Mouse (Mus musculus) hindbrain, embryonic 12.5 days (tissue): ENCODE measurements around the gene C130026I21Rik. TPM values are rescaled to one million over a fixed set of nuclear protein-coding genes. Genes with fewer than 3 reads are reported as not detected.
"Not testable (repeated sequence)": the region's sequence is repeated elsewhere in the genome, so short reads cannot be mapped to it uniquely, and the experiment has no call there.

Experiments used
- ATAC-seq: fragments of 200-750 bp; cut with Nextera tagmentation; 2 replicates; pipeline ENCODE4 v1.8.0; 2017; ENCODE audit warnings: moderate TSS enrichment; ENCODE audit not compliant: low FRiP score
- H3K27ac ChIP-seq: fragments of 300-500 bp; sonication (generic); 2 replicates; pipeline ENCODE4 v1.5.1; 2016; ENCODE audit warnings: mild to moderate bottlenecking
- H3K27me3 ChIP-seq: fragments of 300-500 bp; sonication (generic); 2 replicates; pipeline ENCODE4 v1.6.1; 2016; ENCODE audit warnings: mild to moderate bottlenecking
- H3K36me3 ChIP-seq: fragments of 300-500 bp; sonication (generic); 2 replicates; pipeline ENCODE4 v1.6.1; 2016; ENCODE audit warnings: mild to moderate bottlenecking
- H3K4me1 ChIP-seq: fragments of 300-500 bp; sonication (generic); 2 replicates; pipeline ENCODE4 v1.6.1; 2016
- H3K4me2 ChIP-seq: fragments of 300-500 bp; sonication (generic); replicated peaks from 2 replicates; pipeline ENCODE4 v1.6.1; 2016; ENCODE audit warnings: mild to moderate bottlenecking
- H3K4me3 ChIP-seq: fragments of 300-500 bp; sonication (generic); 2 replicates; pipeline ENCODE4 v1.5.1; 2016; ENCODE audit warnings: mild to moderate bottlenecking
- H3K9ac ChIP-seq: fragments of 300-500 bp; sonication (generic); 2 replicates; pipeline ENCODE4 v1.6.1; 2016; ENCODE audit warnings: mild to moderate bottlenecking, moderate library complexity
- H3K9me3 ChIP-seq: fragments of 300-500 bp; sonication (generic); replicated peaks from 2 replicates; pipeline ENCODE4 v1.6.1; 2016; ENCODE audit warnings: mild to moderate bottlenecking
- WGBS: fragments of 180-500 bp; shearing (Covaris S2); methylation state at CpG from one replicate; pipeline ENCODE4 v1.1.7; 2016; 5-methylcytosine and 5-hydroxymethylcytosine counted together
- polyA plus RNA-seq: library from polyadenylated mRNA; unstranded; fragments of >200 nt; fragmentation: Nextera tagmentation; extraction: Ambion mirVana; gene quantifications from 2 replicates; pipeline ENCODE4 v1.2.1, GENCODE M21; 2016

The C130026I21Rik gene
- polyA plus RNA-seq, 1 experiment from 2014 or later, result not detected

DNA sequence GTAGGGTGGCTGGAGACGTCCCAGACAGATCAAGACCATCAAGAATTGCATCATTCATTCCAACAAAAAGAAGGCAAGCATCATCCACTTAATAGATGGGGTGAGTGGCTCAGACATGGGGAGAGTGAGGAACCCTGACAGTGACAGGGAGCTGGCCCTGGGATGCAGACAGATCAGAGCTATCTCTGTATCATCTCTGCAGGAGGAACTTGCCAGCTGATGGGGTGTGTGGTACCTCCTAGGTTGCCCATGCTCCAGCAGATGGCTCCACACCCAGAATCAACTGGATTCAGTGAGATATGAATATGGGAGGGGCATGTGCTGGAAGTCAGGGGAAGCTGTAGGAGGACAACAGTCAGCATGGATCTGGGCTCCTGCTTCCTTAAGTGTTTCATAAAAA is 275.9 kb downstream of the C130026I21Rik start:
- WGBS, result no CpG with 5 or more reads among the region's 1 CpGs
- not testable (repeated sequence) for H3K9me3 ChIP-seq, H3K27ac ChIP-seq, H3K9ac ChIP-seq, H3K27me3 ChIP-seq, H3K4me2 ChIP-seq, H3K4me1 ChIP-seq, ATAC-seq, H3K36me3 ChIP-seq, H3K4me3 ChIP-seq

- not testable (repeated sequence) for H3K9ac ChIP-seq, H3K9me3 ChIP-seq, H3K27ac ChIP-seq, H3K4me3 ChIP-seq, H3K27me3 ChIP-seq, H3K4me2 ChIP-seq, H3K36me3 ChIP-seq, H3K4me1 ChIP-seq
- peak; percentile 73 for ATAC-seq
- 52% methylated on average over 2 of the region's 5 CpGs for WGBS
Observed at GRCm38 (mm10) chr1:84993688-84994319, 276.6 kb downstream of the C130026I21Rik start.

DNA sequence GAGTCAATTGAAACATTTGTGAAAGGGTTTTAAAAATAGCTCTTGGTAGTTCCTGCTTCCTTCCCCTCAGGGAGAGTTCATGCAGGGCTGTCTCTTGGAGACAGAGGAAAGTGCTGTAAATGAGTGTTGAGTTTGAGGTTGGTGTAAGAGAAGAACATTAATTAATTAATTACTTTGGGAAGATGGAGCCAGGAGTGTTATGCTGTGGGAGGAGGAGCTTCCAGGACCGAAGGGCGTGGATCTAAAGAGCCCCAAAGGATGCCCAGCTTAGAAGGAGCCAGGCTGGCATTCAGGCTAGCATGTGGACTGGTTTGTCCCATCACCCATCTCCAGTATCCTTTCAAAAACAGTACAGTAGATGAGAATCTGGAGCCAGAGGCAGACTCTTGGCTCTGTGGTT is 277.1 kb downstream of the C130026I21Rik start:
- H3K9ac ChIP-seq, H3K4me3 ChIP-seq, H3K36me3 ChIP-seq, H3K4me2 ChIP-seq, H3K27me3 ChIP-seq, H3K4me1 ChIP-seq, H3K9me3 ChIP-seq, H3K27ac ChIP-seq: not testable (repeated sequence)
- WGBS, result no CpG with 5 or more reads among the region's 2 CpGs
- ATAC-seq, result peak; percentile 50

DNA sequence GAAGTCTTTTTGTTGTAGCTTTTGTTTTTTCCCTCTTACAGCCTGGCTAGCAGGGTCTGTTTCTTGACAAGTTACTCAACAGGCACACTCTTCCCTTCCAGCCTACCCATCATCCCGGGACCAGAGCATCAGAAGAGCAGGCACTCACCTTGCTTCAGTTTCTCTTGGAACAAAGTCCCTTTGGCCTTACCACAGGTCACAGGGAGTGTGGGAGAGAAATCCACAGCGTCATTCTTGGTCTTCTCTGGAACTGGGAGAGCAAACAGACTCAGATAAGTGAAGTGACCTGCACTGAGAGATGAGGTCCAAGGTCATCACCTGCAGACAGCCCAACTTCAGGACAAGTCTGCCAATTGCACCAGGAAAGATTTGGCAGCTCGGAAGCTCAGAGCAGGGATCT is 277.5 kb downstream of the C130026I21Rik start:
- no CpG with 5 or more reads among the region's 3 CpGs for WGBS
- H3K9ac ChIP-seq, H3K36me3 ChIP-seq, H3K27me3 ChIP-seq, H3K4me3 ChIP-seq, H3K27ac ChIP-seq, H3K4me2 ChIP-seq, H3K4me1 ChIP-seq, H3K9me3 ChIP-seq: not testable (repeated sequence)
- ATAC-seq, result peak; percentile 54; the same call in 1 of the 2 replicates

- H3K27me3 ChIP-seq, ATAC-seq, H3K9me3 ChIP-seq, H3K9ac ChIP-seq, H3K27ac ChIP-seq, H3K4me1 ChIP-seq, H3K4me2 ChIP-seq, H3K4me3 ChIP-seq, H3K36me3 ChIP-seq: not testable (repeated sequence)
- 86% methylated on average over 8 of the region's 8 CpGs for WGBS
Observed at GRCm38 (mm10) chr1:84989044-84989443, 281.3 kb downstream of the C130026I21Rik start.

DNA sequence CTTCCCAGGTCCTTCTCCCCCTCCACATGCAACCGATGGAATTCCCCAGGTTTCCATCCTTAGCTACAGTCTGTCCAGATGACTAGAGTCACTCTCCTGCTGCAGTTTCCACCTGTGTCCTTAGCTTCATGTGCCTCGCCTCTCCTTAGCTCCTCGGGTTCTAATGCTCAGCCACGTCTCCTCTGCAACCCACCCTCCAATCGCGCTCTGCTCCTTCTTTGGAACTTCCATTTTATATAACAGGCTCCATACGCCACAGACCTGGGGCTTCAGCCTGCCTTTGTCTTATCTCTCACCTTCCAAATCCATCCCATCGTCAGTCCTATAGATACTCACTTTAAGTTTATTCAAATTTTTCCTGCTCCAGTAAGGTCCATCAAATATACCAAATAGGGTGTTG is 282.6 kb downstream of the C130026I21Rik start:
- not testable (repeated sequence) for H3K4me3 ChIP-seq, H3K36me3 ChIP-seq, H3K27ac ChIP-seq, H3K4me1 ChIP-seq, H3K9me3 ChIP-seq, H3K9ac ChIP-seq, ATAC-seq, H3K4me2 ChIP-seq, H3K27me3 ChIP-seq
- WGBS, result 81% methylated on average over 8 of the region's 8 CpGs

DNA sequence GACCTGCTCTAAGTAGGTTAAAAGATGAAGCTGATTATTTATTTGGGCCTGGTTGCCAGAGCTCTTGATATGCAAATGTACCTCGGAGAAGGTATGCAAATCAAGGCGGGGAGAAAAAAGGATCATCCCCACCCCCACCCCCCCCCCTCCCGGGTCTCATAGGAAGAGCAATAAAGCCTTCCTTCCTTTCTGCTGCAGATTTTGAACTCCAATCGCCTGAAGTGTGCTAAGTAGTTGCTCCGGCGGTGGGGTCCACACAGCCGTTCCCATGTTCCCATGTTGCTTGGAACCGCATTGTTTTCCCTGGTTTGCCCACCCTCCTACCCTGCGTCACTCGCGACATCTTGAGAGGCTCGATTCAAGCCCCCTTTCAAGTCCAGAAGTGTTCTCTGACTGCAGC is 308.6 kb downstream of the C130026I21Rik start:
- not testable (repeated sequence) for H3K36me3 ChIP-seq, H3K9ac ChIP-seq, H3K9me3 ChIP-seq, H3K4me1 ChIP-seq, H3K27me3 ChIP-seq, H3K27ac ChIP-seq, ATAC-seq
- Histone ChIP-seq H3K4me2 (peak overlapping the region; percentile 44), H3K4me3 (peak overlapping the region; percentile 20; the same call in 1 of the 2 replicates)
- WGBS, result 2% methylated on average over 12 of the region's 12 CpGs

DNA sequence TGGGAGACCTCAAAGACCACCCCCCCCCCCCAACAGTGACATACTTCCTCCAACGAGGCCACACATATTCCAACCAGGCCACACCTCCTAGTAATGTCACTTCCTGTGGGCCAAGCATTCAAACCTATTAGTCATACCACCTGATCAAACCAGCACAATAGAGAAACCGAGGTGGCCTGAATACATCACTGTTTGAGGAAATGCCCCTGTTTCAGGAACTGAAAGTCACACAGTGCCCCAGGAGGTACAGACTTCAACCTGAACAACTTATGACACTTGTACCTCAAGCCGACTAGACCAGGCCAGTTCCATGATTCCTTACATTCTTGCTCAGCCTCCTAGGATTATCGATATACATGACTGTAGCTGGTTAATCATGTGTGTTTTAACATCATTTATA is 312.7 kb downstream of the C130026I21Rik start:
- not testable (repeated sequence) for H3K27ac ChIP-seq, H3K4me1 ChIP-seq, H3K9ac ChIP-seq, H3K4me2 ChIP-seq, H3K36me3 ChIP-seq, ATAC-seq, H3K4me3 ChIP-seq, H3K27me3 ChIP-seq, H3K9me3 ChIP-seq
- 90% methylated on average over 4 of the region's 4 CpGs for WGBS

- not testable (repeated sequence) for H3K4me1 ChIP-seq, H3K4me3 ChIP-seq, H3K27ac ChIP-seq, H3K4me2 ChIP-seq, H3K9me3 ChIP-seq, H3K36me3 ChIP-seq, ATAC-seq, H3K9ac ChIP-seq, H3K27me3 ChIP-seq
- WGBS, result 88% methylated on average over 3 of the region's 3 CpGs
Observed at GRCm38 (mm10) chr1:84956771-84957170, 313.6 kb downstream of the C130026I21Rik start.

GRCm38 (mm10) chr1:84952456-84953181 is 317.7 kb downstream of the C130026I21Rik start:
- H3K36me3 ChIP-seq, result no peaks in the 10 kb centered on the region
- no peaks in the 10 kb centered on the region; the same call in 1 of the 2 replicates for H3K9me3 ChIP-seq
- no peak overlapping the region for H3K9ac ChIP-seq
- no peaks in the 10 kb centered on the region for H3K27me3 ChIP-seq
- H3K27ac ChIP-seq, result no peak overlapping the region
- no peak overlapping the region for H3K4me2 ChIP-seq
- H3K4me1 ChIP-seq, result no peaks in the 10 kb centered on the region
- WGBS, result 86% methylated on average over 10 of the region's 10 CpGs
- H3K4me3 ChIP-seq, result no peak overlapping the region
- no peak for ATAC-seq

DNA sequence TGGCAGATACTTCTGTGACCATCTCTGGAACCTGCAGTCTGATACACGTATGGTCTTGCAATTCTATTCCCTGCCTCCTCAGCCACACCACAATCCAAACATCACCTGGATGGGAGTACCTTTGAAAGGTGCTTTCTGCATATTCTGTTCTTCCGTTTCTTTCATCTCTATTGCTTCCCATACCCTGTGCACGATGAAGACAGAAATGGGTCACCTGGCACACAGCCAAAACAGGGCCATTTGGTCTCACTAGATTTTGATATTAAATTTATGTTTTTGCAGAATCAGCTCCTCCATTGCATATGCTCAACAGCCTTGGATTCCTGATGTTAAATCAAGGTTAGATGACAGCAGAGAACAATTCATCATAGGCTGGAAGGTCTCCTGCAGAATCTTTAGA is 318.8 kb downstream of the C130026I21Rik start:
- no peak overlapping the region for H3K9ac ChIP-seq
- no peaks in the 10 kb centered on the region for H3K27me3 ChIP-seq
- H3K4me2 ChIP-seq, result no peak overlapping the region
- ATAC-seq, result no peak
- no peaks in the 10 kb centered on the region for H3K4me1 ChIP-seq
- no peak overlapping the region for H3K4me3 ChIP-seq
- H3K36me3 ChIP-seq, result no peaks in the 10 kb centered on the region
- H3K27ac ChIP-seq, result no peak overlapping the region
- WGBS, result 89% methylated on average over 3 of the region's 3 CpGs
- H3K9me3 ChIP-seq, result no peaks in the 10 kb centered on the region; the same call in 1 of the 2 replicates

GRCm38 (mm10) chr1:84947390-84947789 is 323.0 kb downstream of the C130026I21Rik start:
- no peak overlapping the region for H3K4me3 ChIP-seq
- H3K4me2 ChIP-seq, result no peak overlapping the region
- no peak overlapping the region for H3K9ac ChIP-seq
- no peak overlapping the region for H3K27ac ChIP-seq
- H3K36me3 ChIP-seq, result no peaks in the 10 kb centered on the region
- ATAC-seq, result no peak
- 68% methylated on average over 2 of the region's 2 CpGs for WGBS
- H3K9me3 ChIP-seq, result no peaks in the 10 kb centered on the region; the same call in 1 of the 2 replicates
- no peaks in the 10 kb centered on the region for H3K27me3 ChIP-seq
- H3K4me1 ChIP-seq, result no peaks in the 10 kb centered on the region

DNA sequence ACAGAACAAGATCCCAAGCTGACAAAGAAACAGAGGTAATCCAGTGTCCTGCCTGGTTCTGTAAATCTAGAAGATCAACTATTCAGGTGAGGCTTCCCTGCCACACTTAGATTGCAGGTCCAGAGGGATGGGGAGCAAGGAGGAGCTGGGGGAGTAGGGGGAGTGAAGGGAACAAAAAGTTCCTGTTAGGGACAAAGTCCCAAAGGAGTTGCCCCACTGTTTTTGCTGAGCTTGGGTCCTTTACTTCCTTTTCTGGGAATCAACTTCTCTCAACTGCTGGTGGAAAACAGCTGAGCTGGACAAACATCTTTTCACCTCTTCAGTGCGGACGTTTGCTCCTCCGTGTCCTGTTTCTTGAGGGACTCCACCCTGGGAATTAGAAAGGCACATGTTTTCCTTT is 324.4 kb downstream of the C130026I21Rik start:
- Histone ChIP-seq H3K27ac (no peak overlapping the region), H3K27me3 (no peaks in the 10 kb centered on the region), H3K4me2 (no peak overlapping the region), H3K4me1 (no peaks in the 10 kb centered on the region), H3K9ac (no peak overlapping the region), H3K36me3 (no peaks in the 10 kb centered on the region), H3K4me3 (no peak overlapping the region), H3K9me3 (no peaks in the 10 kb centered on the region; the same call in 1 of the 2 replicates)
- 92% methylated on average over 3 of the region's 3 CpGs for WGBS
- no peak for ATAC-seq
